Mouse (Mus musculus) cerebellum, adult 11 months (tissue): Measurements from ENCODE around the gene Fank1.

Experiments
- DNase-seq: peaks from one replicate; pipeline ENCODE4 v3.0.0; 2022

Gene Fank1

GRCm38 (mm10) chr7:133776626-133776996 is at the start of gene Fank1:
Fank1 (plus strand) TSS chr7:133776861.
- peak; percentile 75 for DNase-seq

- DNase-seq: no peak
Observed at GRCm38 (mm10) chr7:133727027-133727426, 49.6 kb upstream of the Fank1 start.

- peak; percentile 24 for DNase-seq
Observed at GRCm38 (mm10) chr7:133729351-133729750, 47.3 kb upstream of the Fank1 start.

GRCm38 (mm10) chr7:133730324-133731191 is 46.1 kb upstream of the Fank1 start:
- no peak for DNase-seq

GRCm38 (mm10) chr7:133731971-133732645 is 44.6 kb upstream of the Fank1 start:
- peak; percentile 66 for DNase-seq

- no peak for DNase-seq
Observed at GRCm38 (mm10) chr7:133740558-133740957, 36.1 kb upstream of the Fank1 start.

- DNase-seq: no peak
Observed at GRCm38 (mm10) chr7:133742530-133743325, 33.9 kb upstream of the Fank1 start.

GRCm38 (mm10) chr7:133743611-133744010 is 33.0 kb upstream of the Fank1 start:
- no peak for DNase-seq

- DNase-seq: no peak
Observed at GRCm38 (mm10) chr7:133744209-133744608, 32.5 kb upstream of the Fank1 start.

- DNase-seq: no peak
Observed at GRCm38 (mm10) chr7:133744701-133745100, 32.0 kb upstream of the Fank1 start.

- no peak for DNase-seq
Observed at GRCm38 (mm10) chr7:133747372-133747771, 29.3 kb upstream of the Fank1 start.

- DNase-seq: no peak
Observed at GRCm38 (mm10) chr7:133748753-133749152, 27.9 kb upstream of the Fank1 start.

GRCm38 (mm10) chr7:133750666-133751065 is 26.0 kb upstream of the Fank1 start:
- no peak for DNase-seq

- DNase-seq: no peak
Observed at GRCm38 (mm10) chr7:133751163-133751562, 25.5 kb upstream of the Fank1 start.

GRCm38 (mm10) chr7:133757961-133758455 is 18.7 kb upstream of the Fank1 start:
- DNase-seq: no peak

- no peak for DNase-seq
Observed at GRCm38 (mm10) chr7:133758716-133759115, 17.9 kb upstream of the Fank1 start.

GRCm38 (mm10) chr7:133759611-133760353 is 16.9 kb upstream of the Fank1 start:
- no peak for DNase-seq

- no peak for DNase-seq
Observed at GRCm38 (mm10) chr7:133762696-133763095, 14.0 kb upstream of the Fank1 start.

GRCm38 (mm10) chr7:133764425-133764824 is 12.2 kb upstream of the Fank1 start:
- no peak for DNase-seq

- DNase-seq: no peak
Observed at GRCm38 (mm10) chr7:133765240-133765848, 11.3 kb upstream of the Fank1 start.

- peak; percentile 88 for DNase-seq
Observed at GRCm38 (mm10) chr7:133765849-133766243, 10.8 kb upstream of the Fank1 start.

GRCm38 (mm10) chr7:133768027-133768426 is 8.6 kb upstream of the Fank1 start:
- DNase-seq: no peak
